Mouse (Mus musculus) left cerebral cortex, adult 18-20 months (tissue): ENCODE measurements around the gene Zfp646. TPM values are rescaled to one million over a fixed set of nuclear protein-coding genes. Genes with fewer than 3 reads are reported as not detected.

Source experiments
- DNase-seq, 2 experiments: peaks; one replicate each; pipeline ENCODE4 v3.0.0; 2021 to 2022; ENCODE audit warnings: low spot score in 2 of 2, mixed read lengths in 1 of 2
- total RNA-seq, 2 experiments: library from RNA; stranded (reverse); gene quantifications; 2 replicates each; pipeline ENCODE4 v1.2.3; 2021

Zfp646 gene
- total RNA-seq, 2 experiments from 2014 or later = 31.0 TPM

DNA sequence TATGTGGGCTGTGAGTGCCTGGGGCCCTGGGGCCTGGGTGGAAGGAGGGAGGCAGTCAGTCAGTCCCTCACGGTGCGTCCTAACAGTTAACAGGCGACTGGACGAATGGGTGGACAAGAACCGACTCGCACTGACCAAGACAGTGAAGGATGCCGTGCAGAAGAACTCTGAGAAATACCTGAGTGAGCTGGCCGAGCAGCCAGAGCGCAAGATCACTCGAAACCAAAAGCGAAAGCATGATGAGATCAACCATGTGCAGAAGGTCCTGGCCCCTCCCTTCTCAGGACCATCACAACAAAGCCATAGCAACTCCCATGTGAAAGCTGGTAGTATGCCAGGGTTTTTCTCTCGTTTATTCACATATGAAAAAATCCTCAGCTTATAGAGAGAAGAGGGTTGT, 39.3 kb downstream of the Zfp646 start:
- DNase-seq = no peak

DNA sequence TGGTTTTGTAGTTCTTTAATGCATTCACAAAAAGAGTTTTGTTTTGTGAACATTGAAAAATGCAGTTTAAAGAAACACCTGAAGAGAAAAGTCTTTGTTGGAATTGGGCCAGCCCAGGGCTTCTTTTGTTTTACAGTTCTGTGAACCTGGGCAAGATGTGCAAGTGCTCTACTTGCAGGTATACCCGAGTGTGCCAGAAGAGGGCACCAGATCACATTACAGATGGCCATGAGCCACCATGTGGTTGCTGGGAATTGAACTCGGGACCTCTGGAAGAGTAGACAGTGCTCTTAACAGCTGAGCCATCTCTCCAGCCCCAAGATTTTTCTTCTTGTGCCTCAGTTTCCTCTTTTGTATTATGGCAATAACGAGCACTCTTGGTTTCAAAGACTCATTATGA, 42.2 kb downstream of the Zfp646 start:
- no peak for DNase-seq

DNA sequence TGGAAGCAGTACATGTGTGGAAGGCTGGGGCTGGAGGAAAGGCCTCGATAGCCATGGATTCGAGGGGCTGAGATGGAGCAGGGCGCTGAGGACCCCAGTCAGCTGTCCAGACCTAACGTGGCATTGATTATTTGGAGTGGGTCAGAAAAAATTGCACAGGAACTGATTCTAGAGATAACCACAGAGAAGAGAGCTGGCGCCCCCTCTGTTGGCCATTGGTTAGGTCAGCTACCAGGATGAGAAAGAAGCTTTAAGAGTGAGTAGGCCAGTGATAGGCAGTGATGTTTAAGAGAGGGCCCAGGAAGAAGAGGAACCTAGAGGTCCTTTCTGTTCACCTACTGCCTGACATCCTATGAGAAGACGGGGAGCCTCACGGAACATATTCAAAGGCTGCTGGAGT, 43.3 kb downstream of the Zfp646 start:
- no peak for DNase-seq

DNA sequence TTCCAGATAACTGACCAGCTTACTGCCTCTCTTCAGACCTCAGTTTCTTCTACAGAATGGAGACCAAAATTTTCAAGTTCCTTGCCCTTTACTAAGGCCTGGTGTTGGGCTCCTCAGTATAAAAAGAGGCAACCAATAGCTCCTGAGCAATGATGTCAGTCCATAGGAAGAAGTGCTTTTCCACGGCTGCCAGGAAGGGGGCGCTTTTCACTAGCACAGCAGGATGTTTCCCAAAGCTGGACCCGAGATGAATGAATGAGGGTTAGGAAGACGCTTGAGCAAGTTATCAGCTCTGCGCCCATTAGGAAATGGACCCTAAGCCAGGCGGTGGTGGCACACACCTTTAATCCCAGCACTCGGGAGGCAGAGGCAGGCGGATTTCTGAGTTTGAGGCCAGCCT, 45.5 kb downstream of the Zfp646 start:
- DNase-seq = no peak

DNA sequence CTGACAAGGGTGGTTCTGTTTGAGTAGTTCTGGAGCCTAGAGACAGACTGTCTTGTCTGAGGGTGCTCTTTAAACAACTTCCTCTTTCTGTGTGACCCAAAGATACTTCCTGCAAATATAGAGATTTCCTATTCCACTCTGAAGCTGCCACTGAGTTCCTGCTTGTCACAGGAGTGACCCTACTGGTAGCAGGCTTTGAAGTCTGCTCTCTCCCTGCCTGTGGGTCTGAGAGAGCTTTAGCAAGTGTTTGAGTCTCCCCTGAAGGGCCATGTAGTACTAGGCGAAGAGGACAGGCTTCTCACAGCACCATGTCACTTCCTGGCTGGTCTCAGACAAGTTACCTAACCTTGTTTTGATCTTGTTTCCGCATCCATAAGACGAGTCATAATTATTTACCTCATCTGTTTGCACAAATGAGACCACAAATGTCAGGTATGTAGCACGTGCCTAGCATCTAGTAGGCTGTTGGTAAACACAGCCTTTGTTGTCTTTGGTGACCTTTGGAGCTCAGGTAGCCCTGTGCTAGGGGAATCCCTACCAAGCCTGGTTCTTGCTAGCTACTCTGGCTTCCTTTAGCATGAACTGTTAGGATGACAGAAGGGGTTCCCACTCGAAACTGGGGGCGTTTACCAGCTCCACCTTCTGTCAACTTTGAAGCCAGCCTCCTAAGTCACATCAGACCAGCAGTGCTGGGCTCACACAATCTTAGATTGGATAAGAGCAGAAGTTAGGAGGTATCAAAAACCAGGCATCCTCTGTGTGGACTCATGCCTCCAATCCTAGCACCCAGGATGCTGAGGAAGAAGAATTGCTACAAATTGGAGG, 46.6 kb downstream of the Zfp646 start:
- no peak for DNase-seq

DNA sequence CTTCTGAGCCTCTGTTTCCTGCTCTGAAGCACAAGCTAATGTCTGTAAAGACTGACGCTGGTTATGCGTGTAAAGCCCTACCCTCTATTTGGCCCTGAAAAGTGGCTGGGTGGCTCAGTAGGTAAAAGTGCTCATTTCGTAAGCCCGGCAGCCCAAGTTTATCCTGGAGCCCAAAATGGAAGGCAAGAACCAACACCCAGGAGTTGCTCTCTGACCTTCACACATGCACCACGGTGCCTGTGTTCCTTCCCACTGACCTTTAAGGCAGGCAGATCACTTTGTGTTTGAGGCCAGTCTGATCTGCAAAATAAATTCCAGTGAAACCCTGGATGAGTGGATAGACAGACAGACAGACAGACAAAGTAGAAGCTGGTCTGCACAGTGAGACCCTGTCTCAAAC, 47.7 kb downstream of the Zfp646 start:
- no peak for DNase-seq

DNA sequence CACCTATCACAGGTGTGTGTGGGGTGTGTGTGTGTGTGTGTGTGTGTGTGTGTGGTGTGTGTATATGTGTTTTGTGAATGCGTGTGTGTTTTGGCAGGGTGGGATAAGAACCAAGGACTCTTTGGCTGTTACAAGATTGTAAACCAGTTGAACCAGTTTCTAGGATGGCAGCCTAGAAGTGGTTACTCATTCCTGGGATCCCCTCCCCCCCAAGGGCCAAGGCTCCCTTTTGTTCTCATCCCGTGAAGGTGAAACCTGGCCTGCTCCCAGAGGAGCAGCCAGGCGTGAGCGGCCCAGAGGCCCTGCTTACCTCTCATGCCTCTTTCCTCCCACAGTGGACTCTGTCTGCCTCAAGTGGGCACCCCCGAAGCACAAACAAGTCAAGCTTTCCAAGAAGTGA, 49.2 kb downstream of the Zfp646 start:
- no peak for DNase-seq

DNA sequence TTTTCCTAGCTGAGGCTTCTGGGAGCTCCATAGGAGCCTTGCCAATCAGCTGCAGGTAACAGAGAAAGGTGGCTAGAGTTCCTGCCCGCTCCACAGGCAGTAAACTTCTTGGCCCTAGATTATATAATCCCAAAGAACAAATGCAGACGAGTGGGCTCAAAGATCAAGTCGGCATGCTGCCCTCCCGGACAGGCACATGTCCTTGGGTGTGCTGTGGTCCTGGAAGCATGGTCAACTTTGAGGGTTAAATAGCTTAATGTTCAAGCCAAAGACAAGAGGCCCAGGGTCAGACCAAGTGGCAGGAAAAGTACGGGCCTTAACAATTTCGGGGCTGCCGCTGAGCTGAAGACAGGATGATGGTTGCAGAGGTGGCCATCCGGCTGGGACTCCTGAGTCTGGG, 50.0 kb downstream of the Zfp646 start:
- no peak for DNase-seq

DNA sequence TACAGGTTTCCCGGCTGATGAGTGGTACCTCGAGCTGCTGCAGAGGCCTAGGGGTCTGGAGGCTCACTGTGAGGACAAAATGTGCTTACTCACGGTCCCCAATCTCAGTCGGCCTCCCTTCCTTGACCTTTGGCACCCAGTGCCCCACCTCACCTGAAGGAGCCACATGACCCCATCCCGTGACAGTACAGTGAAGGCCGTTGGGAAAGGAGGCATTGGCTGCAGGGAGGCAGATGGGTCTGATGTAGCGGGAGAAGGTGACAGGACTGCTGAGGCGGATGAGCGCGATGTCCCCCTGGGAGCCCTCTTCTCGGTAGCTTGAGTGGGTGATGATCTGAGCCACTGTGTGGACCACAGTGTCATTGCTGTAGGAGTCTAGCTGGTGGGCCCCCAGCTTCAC, 50.8 kb downstream of the Zfp646 start:
- DNase-seq = no peak

DNA sequence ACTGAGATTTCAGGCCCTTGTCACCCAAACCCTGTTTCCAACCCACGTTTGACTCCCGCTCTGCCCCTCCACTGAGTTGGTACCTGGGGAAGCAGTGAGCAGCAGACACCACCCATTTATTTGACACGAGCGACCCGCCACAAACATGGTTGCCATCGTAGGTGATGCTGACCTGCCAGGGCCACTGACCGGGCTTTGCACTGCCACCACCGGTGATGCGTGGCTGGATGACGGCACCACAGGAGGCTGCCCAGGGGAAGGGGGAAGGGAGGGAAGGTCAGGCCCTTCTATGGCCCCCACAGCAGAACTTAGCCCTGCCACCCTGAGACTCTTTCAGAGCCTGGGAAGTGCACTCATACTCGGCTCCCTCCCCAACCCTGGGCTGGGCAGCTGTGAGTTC, 51.7 kb downstream of the Zfp646 start:
- no peak for DNase-seq

DNA sequence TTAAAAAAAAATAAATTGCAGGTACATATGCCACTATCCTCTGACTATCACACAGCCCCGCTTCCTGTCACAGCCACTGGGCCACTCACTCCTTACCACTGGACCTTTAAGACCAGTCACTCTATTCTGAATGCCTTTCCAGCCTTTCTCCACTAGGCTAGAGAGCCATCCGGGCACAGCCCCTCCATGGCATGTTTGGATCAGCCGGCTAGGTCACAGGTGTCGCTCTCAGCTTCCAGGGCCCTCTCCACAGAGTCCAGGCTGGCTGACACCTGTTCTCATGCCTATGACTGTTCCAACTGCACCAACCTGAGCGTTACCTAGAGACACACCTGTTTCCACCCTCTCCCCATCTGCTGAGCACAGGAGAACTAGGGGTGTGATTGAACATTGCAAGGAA, 52.6 kb downstream of the Zfp646 start:
- DNase-seq = no peak

DNA sequence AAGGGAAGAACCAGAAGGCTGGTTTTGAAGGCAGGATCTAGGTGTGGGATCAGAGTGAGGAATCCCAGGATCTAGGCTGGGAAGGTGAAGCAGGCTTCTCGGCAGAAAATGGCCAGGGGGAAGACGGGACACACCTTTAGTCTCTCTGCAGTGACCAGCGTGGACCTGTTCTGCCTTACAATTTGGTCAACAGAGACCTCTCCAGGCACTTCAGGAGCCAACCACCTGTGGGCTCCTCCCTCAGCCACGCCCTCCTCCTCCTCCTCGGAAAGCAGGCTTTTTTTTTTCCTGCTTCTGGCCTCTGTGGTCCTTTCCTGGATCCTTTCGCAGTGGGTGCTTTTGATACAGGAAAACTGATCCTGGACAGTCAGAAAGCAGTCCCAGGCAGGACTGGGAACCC, 53.9 kb downstream of the Zfp646 start, which contains the start of gene Prss8:
Gene Prss8, minus strand, starts transcription at position 182 of the 400 bp plus-strand sequence.
- no peak for DNase-seq

DNA sequence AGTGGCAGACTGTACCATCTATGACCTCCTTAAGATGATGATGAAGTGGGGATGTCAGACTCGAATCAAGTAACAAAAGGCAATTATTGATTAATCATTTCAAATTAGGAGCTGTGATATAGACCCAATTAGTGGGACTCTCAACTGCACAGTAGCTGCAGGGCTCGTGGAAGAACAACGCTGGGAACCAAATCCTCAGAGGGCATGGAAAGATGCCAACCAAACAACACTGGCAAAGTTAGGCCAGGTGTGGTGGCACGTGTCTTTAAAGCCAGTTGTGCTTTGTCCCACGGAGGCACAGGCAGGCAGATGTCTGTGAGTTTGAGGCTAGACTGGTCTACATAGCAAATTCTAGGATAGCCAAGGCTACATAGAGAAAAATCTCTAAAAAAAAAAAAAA, 54.6 kb downstream of the Zfp646 start:
- no peak for DNase-seq

DNA sequence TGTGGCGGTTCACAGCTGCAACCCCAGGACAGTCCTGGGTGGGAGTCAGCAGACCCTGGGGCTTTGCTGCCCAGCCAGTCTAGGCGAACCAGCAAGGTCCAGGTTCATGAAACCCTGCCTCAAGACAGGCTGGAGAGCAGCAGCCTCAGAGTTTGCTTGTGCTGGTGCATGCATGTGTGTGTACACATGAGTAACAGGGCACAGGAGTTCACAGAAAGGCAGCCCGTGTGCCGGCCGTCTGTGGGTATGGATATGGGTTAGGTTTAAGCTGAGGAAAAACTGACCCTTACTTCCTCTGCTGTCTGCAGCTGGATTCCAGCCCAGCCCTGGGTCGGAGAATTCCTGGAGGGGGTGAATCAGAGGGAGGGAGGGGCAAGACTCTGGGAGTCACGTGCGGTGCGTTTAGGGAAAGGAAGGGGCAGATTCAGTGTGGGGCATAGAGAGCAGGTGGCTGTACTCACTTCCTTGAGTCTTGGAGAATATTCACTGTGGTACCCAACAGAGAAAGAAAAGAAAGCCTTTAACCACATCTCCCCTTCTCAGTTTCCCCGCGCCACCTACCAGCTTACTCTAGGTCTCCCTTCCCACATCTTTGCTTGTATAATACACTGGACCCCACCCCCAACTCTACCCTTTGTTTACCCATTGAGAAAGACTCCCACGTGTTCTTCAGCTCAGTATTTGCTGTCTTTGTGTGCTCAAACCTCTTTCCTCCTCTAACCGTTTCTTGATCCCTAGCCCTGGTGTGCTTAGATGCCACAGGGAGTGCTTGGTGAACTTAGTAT, 55.5 kb downstream of the Zfp646 start:
- no peak for DNase-seq

DNA sequence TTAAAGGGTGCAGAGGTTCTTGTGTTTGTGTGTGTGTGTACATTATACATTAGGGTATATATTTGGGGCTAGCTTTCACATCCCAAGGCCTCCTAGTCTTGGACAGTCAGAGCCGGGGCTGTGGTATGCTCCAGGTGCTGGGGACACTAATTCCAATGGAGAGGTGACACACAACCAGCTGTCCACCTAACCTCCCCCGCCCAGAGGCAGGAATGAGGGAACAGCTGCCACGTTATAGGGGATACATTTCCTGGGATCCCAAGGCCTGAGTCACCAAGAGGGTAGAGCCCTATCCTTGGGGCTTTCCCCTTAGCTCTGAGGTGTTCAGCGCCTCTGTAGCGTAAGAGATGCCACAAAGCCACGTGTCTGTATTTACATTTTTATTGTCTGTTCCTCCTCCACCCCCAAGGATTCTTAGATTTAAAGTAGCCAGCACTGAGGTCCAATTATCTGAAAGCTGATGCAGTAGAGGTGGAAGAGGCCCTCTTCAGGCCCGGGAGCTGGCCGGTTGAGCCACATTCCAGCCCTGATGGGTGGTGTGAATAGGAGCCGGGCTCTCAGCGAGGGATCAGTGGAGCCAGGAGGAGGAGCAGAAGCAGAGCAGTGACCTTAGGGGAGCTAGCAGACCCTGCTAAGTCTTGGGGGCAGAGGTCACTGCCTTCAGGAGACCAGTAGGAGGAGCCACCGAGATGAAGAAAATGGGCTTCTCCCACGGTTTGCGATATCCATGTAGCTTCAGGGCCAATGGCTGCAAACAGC, 56.4 kb downstream of the Zfp646 start:
- no peak for DNase-seq

DNA sequence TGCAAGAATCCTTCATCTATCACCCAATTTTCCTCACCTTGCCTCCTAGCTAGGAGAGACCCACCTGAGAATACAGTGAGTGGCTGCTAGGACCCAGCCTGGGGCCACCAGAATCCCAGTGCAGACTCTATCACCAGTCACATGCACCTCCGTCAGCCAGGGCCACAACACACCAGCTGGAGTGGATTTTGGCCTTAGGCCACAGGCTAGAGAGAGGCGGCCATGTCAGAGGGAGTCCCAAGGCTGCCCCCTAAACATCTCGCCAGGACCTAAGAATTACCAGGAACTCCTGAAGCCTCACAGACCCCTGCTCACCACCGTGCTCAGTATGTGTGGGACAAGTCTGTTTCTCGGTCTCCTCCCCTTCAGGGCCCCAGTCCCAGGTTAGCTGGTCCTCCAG, 58.1 kb downstream of the Zfp646 start:
- DNase-seq = no peak

DNA sequence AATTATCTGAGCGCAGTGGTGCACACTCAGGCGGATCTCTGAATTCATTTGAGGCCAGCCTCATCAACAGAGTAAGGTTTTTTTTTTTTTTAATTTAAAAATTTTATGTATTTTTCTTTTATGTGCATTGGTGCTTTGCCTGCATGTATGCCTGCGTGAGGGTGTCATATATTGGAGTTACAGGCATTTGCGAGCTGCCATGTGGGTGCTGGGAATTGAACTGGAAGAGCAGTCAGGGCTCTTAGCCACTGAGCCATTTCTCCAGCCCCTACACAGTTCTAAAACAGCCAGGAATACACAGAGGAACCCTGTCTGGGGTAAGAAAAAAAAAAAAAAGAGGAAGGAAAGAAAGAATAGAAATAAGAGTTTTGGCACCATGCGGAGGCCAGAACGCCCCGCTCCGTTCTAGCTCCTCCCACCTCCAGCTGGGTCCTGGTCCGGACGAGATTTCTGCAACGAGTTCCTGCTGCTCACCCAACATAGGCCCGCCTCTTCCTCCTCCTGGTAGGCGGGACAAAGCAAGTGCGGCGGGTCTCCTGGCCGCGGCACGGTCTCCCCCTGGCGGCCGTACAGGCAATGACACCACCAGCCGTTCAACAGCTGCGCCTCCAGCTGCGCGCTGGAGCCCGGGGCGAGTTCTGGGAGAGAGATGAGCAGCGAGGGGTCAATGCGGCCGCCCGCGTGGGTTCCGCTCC, 59.2 kb downstream of the Zfp646 start:
- DNase-seq = peak; percentile 95 to 96
